Mouse (Mus musculus) regulatory T cell (primary cell): ENCODE data around the gene Gale.

ENCODE experiments used
- in situ Hi-C: fragments of 300-600 bp; cut with MboI, MseI; formaldehyde crosslinking; loops from one replicate; pipeline ENCODE4 v1.15.1; 2025; ENCODE audit warnings: high pct_unique_total_duplicates

Gale gene

DNA sequence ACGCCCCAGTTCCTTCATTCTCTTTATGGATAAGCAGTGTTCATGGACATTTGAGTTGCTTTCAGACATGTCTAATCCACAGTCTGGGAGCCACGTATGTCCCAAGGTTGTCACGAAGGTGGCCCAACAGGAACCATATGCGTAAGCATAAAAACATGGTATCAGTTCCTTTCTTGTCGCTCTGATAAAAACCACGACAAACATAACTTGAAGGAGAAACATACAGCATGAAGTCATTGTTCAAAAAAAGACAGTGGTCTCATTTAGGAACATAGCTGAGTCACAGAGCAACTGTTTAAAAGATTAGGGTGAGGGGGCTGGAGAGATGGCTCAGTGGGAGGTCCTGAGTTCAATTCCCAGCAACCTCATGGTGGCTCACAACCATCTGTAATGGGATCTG, 21.3 kb upstream of the Gale start:
- in situ Hi-C loops = no loop called here

GRCm38 (mm10) chr4:135943389-135943788, 20.1 kb upstream of the Gale start:
- in situ Hi-C loops = no loop called here

DNA sequence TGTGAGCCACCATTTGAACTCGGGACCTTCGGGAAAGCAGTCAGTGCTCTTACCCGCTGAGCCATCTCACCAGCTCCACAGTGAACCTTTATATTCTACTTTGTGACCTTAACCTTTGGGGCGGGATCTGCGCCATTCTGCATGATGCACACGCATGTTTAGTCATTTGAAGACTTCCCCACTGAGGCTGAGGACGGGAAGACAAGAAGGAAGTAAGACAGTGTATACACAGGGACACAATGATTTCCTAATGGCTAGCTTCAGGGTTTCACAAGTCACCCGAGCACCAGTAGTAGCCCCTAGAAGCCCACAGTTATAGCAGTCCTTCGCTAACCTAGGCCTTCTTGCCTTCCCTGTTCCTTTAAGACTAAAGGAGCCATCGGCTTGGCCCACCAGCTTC, 17.8 kb upstream of the Gale start:
- in situ Hi-C loops = no loop called here

GRCm38 (mm10) chr4:135946278-135946658, 17.3 kb upstream of the Gale start, which contains the start of gene Hmgcl:
Gene Hmgcl, plus strand, starts transcription at chr4:135946448.
- in situ Hi-C loops = no loop called here

DNA sequence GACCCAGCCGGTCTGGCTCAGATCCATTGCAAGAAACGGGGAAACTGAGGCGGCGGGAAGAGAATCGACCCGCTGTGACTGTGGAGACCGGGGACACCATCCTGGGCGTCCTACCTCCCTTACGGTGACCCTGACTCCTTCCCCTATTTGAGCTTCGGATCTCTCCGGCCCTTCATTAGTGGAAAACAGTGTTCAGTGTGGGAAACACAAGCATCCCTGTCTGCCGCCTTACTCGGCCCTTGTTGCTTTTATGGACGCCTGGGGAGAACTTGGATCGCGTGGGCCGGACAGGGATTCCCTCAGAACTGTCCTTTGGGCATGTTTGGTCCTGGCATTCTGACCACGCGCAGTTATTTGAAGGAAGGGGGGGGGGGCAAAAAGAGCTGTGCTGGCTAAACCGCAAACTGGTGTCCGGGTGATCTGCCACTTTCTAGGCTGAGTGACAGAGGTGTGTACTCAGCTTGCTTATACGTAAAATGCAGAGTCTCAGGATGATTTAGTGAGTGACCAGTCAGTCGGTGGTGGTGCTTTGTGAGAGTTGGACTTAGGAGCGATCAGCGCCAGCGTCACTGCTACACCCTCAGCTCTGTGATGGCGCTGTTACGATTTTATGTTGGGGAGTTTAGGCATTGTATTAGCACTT, 16.7 kb upstream of the Gale start:
- in situ Hi-C loops = no loop called here

- in situ Hi-C loops = no loop called here
Observed at GRCm38 (mm10) chr4:135948142-135948541, 15.4 kb upstream of the Gale start.

DNA sequence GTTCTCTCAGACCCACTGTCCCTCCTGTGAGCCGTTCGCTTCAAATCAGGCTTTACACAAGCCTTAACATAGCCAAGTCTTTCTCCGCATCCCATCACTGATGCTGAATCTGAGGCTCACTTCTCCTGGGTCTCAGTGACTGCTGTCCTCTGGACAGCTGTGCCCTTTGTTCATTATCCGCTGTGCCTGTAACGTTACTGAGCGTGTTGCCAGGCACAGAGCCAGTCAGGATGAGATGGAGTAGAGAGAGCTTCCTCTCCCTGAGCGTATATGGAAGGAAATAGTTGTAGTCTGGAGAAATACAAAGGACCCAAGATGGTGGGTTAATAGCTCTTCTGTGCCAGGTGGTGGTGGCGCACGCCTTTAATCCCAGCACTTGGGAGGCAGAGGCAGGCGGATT, 14.1 kb upstream of the Gale start:
- in situ Hi-C loops = no loop called here

GRCm38 (mm10) chr4:135949911-135950310, 13.6 kb upstream of the Gale start:
- in situ Hi-C loops = no loop called here

DNA sequence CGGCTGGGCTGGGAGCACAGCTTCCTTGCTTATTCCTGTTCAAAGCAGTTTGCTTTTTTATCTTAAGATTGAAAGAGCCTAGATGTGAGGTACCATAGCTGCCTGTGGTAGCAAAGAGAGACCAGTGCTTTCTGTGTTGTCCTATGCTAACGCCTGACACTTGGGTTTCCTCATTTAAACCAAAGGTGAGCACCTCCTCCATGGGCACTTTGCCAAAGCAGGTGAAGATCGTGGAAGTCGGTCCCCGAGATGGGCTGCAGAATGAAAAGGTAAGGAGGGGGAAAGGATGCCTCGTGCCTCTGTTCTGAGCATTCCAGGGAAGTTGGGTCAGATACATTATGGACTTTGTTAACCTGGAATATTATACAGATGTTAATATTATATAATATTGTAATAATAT, 13.2 kb upstream of the Gale start:
- in situ Hi-C loops = no loop called here

- in situ Hi-C loops = no loop called here
Observed at GRCm38 (mm10) chr4:135951505-135951904, 12.0 kb upstream of the Gale start.

- in situ Hi-C loops = no loop called here
Observed at GRCm38 (mm10) chr4:135953179-135953578, 10.3 kb upstream of the Gale start.

- in situ Hi-C loops = no loop called here
Observed at GRCm38 (mm10) chr4:135954241-135954640, 9.3 kb upstream of the Gale start.

GRCm38 (mm10) chr4:135955886-135956285, 7.6 kb upstream of the Gale start:
- in situ Hi-C loops = no loop called here

DNA sequence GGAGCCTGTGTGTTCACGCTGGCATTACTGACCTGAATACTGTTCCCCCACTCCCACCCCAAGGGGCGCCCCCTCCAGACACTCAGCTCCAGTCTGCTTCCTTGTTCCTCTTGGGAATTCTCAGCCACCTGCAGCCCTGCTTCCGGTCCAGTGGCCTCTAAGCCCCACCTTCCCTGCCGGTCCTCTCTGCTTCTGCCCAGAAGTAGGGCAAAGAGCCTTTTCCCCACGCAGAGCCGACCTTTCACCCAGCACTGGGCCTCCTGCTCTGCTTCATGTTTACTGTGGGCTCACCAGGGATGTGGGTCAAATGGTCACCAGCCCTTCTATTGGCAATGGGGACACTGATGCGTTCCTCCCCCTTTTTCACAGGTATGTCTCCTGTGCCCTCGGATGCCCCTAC, 5.2 kb upstream of the Gale start:
- in situ Hi-C loops = no loop called here

GRCm38 (mm10) chr4:135960717-135961116, 2.8 kb upstream of the Gale start:
- in situ Hi-C loops = no loop called here

DNA sequence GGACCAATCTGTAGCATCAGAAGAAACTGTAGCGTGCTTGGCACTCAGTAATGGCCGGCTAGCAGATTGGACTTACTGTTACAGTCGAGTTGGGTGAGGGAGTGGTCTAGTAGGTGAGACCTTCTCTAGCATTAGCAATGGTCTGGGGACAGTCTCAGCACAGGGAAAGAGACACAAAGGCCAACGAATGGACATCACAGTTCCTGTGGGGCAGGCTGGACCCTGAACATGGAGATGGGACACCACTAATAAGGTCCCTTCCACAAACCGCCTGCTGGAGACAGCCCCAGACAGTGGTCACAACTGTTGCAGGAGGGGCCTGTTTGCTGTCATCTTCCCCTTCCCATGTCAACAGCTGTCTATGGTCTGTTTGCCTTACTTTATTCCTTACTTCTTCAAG, 1.8 kb upstream of the Gale start:
- in situ Hi-C loops = no loop called here

- in situ Hi-C loops = no loop called here
Observed at GRCm38 (mm10) chr4:135962198-135962597, 1.3 kb upstream of the Gale start.

GRCm38 (mm10) chr4:135962946-135963345, 581 bp upstream of the Gale start:
- in situ Hi-C loops = no loop called here

GRCm38 (mm10) chr4:135964426-135964825, 899 bp downstream of the Gale start:
- in situ Hi-C loops = no loop called here

GRCm38 (mm10) chr4:135965113-135965512, 1.6 kb downstream of the Gale start:
- in situ Hi-C loops = no loop called here

GRCm38 (mm10) chr4:135966283-135966682, 2.8 kb downstream of the Gale start:
- in situ Hi-C loops = no loop called here

GRCm38 (mm10) chr4:135967086-135967760, 3.7 kb downstream of the Gale start:
- in situ Hi-C loops = no loop called here

DNA sequence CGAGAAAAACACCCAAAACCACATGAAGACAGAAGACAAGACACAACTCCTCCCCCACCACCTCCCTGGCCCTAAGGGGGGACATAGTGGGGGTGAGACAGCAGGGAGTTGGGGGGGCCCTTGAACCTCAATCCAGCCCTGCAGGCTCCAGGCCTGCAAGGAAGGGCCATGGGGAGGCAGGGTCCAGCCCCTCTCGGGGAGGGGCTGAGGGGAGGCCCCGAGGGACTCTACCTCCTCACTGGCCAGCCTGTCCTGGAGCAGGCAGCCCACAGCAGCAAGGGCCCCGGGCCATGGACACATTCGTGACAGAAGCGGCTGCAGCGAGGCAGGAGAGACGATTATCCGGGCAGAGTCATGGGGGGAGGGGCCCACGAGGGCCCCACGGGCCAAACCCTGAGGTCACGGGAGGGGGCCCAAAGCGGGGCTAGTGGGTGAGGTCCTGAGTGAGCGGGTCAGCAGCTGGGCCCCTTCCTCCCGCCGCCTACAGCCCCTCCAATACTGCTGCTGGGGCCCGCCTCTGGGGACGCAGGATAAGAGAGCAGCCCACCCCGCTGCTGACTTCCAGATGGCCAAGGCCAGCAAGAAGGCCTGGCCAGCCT, 4.8 kb downstream of the Gale start:
- in situ Hi-C loops = no loop called here
